Mouse (Mus musculus): ENCODE measurements around the gene Tmem242.

Gene Tmem242

DNA sequence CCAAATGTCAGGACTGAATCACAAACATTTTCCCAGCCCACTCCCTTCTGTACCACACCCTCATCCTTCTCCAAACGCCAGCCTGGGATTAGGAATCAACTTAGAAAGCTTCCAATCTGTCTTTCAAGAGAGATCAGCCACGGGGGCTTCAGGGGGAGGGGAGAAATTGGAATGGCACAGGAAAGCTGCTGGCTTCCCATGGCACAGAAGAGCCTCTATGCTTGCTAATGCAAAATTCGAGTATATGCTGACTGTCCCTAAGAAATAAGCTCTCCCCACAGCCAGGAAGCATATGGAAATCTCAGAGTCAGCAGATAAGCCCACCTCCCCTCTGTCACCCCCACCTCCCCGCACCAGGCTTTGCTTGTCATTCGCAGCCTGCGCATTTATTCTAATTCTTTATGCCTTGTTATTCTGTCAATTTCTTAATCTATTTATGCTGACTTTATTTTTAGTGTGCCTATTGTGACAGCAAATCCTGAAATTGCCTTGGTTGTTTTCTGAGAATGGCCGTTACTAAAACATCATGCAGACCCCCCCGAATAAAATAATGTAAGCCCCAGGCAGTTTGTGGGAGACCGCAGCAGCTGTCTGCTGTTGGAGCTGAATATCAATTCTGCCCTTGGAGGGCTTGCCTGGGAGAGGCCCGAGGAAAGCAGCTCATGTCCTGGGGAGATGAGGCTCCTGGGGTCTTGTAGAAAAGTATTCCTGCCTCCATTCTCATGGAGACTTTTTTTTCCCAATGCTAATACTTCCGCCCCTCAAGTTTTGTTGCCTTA is 62.7 kb downstream of the Tmem242 start:
- no peak for DNase-seq (ENCODE audit: low spot score)

DNA sequence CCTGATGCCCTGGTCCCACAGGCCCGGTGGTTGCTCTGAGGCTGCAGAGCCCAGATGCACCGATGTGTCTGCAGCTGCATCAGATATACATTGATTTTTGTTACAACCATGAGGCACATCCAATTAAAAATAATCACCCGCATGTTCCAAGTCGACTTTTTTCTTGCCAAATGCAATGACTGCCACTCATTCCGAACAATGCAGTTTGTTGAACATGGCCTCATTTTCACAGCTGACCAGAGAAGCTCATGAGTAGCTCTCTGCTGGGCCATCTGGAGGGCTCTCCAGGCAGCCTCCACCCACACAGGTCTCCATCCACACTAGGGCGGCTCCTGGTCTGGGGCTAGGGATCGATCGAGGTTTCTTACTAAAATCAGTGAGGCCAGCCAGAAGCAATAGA is 67.1 kb downstream of the Tmem242 start:
- DNase-seq (ENCODE audit: low spot score), result no peak

DNA sequence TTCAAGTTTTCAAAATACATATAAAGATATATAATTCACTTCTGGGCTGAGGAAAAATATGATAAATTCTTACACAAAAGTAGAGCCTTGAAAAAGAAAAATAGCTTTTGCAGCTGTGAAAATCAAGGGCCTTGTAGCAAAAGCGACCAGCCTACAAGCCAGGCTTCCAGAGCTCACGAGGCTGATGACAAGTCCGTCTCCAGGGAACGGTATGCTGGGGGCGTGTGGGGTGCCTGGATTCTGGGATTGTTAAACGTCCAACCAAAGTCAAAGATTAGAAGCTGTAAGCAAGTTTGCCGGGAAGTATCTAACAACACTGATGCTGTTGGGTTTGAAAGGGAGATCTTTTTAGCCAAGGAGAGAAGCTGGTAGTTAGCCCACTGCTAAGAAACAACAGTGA is 68.5 kb downstream of the Tmem242 start:
- DNase-seq (ENCODE audit: low spot score), result no peak

DNA sequence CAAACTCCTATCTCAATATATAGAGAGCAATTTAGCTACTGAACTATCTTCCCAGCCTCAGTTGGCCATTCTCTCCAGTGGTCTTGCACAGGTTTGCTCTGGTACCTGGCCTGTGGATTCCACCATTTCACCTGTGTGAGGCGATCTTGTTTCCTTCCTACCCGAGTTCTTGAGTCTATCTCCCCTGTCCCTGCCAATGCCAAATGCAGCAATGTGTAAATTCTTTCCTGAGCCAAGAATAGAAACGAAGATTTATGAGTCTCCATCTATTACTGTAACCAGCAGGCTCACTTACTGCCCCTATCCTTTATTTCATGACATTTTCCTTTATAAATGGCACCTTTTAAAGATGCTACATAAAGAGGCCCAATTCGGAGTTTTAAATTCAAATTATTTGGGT is 69.0 kb downstream of the Tmem242 start:
- DNase-seq (ENCODE audit: low spot score), result no peak

DNA sequence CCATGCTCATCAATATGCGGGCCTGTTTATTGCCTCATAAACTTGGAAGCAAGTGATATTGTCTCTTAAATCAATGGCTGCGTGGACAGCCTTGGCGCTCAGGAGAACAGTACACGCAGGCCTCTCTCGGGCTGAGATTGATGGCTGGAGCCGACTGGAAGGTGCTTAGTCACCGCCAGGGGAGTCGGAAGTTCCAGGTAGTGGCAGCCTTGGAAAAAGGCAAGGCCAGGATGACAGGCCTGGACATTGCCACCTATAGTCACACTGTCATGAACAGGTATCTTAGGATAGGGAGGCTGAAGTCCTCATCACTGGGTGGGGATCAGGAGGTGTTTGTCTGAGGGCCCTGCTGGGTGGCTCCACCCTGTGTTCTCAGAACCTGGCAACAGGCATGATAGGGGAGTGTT is 74.1 kb downstream of the Tmem242 start:
- no peak for DNase-seq (ENCODE audit: low spot score)

Data from ovary, postnatal 10 days (tissue).